Mouse (Mus musculus): ENCODE measurements around the gene Gba.

Gba gene

DNA sequence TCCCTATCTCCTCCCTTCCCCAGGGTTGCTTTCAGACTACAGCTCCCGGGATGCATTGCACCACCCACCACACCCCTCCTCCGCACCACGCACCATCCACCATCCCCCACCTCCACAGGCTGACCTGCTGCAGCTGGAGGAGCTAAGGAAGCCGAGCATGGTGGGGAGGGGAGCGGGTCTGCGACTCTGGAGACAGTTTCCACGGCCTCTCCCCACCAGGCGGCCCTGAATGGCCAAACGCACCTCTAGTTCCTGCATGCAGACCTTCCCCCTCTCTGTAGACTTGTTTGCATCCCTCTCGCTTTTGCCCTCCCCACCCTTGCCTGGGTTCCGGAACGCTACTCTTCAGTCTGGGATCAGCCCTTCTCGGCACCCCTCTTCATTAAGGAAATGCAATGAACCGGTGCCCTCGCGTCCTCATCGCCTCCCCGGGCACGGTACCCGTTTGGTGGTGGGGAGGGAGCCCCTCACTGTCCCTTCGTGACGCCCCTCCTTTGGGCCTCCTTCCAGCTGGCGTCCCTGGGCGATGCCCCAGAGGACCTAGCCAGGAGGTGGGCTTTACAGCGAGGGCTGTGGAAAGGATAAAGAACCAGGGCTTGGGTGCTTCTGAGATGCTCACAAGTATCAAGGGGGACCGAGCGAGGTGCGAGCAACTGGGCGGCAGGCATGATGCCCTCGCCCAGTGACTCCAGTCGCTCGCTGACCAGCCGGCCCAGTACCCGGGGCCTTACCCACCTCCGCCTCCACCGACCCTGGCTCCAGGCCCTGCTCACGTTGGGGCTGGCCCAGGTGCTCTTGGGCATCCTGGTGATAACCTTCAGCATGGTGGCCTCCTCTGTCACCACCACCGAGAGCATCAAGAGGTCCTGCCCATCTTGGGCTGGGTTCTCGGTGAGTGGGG, 19.4 kb upstream of the Gba start, which contains the start of gene Fam189b:
Gene Fam189b (plus strand): TSS at position 86 of the 901 bp plus-strand sequence.
- peak; percentile 52 to 59 for DNase-seq

DNA sequence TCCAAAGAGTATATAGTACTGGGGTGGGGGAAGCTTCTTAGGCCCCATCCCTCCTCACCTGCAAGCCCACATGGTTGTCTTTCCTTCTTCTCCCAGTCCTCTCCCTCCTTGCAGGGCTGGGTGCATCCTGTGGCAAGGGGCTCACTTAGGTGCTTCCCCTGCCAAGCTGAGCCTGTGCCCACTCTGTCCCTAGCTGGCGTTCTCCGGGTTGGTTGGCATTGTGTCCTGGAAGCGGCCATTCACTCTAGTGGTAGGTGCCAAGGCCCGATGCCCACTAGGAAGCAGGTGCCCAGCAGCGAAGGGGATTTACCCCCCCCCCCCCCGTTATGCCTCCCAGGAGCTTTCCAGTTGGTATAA, 18.8 kb upstream of the Gba start:
- no peak for DNase-seq

GRCm38 (mm10) chr3:89187197-89187596, 15.5 kb upstream of the Gba start:
- DNase-seq: peak in 1 of 2 experiments; percentile 32

GRCm38 (mm10) chr3:89187690-89188477, 14.8 kb upstream of the Gba start:
- peak; percentile 48 to 50 for DNase-seq

DNA sequence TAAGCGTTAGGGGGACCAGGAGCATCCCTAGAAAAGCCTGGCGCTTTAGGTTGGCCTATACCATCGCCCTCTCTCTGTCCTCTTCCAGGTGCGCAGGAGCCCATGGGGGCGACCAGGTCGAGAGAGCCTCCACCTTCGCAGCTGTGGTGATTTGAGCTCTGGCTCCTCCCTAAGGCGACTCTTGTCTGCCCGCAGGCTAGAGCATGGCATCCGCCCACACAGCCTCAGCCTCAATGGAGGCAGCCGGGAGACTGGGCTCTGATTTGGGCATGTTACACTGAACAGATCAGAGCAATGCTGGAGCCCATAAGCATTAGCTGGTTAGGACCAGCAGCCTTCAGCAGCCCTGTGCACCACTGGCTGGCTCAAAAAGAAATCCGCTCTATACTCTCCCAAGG, 14.3 kb upstream of the Gba start:
- DNase-seq: peak in 1 of 2 experiments; percentile 43

DNA sequence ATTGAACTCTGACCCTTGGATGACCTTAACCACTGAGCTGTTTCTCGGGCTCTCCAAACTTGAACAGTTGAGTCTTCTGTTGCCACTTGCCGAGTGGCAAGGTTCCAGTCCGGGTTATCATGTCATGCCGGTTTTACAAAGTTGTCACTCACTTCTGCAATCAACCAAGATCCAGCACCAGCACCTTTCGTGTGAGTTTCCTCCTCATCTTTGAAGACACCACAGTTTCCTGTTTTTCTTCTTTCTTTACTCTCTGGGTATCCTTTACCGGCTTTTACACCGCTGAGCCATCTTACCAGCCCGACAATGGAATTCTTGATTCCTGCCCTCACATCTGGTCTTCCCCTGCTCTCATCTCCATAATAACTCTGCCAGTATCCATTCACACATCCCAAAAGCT, 12.3 kb upstream of the Gba start:
- peak in 1 of 2 experiments; percentile 31 for DNase-seq

GRCm38 (mm10) chr3:89193351-89193750, 9.4 kb upstream of the Gba start:
- no peak for DNase-seq

GRCm38 (mm10) chr3:89193853-89194252, 8.9 kb upstream of the Gba start:
- peak in 1 of 2 experiments; percentile 37 for DNase-seq

DNA sequence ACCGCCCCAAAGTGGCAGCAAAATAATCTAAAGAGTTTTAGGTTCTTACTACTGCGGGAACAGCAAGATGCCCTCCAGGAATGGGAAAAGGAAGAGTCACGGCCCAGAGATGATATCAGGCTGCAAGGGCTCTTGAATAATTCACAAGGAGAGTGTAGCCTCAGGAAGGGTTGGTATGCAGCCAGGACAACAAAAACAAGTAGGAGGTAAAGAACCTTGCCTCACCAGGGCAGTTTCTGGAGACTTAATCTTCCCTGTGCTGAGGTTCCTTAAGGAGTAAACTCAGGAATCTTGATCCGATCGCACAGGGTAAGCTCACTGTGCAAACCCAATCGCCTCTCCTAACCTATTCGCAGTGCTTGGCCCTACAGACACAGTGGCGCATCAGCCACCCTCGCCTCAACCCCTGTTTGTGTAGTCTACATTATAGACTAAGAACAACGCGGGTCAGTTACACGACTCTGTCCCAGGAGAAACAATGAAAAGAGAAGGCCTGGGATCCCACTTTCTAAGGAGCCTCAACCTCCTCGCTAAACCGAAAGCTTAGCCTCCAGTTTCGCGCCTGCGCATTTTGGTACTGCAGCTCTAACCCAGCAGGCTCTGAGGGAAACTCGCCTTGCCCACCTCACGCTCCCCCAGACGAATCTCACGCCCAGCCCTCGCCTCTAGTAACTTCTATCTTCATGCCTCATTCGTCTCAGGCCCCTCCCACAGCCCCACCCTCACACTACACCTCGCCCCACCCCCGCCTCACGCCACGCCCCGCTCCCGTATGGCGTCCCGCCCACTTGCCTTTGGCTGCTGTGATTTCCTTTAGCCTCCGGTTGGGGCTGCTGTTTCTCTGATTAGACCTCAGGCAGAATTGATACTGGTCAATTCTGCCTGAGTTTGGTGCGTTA, 6.5 kb upstream of the Gba start:
- DNase-seq: peak; percentile 85 to 89

GRCm38 (mm10) chr3:89199839-89200238, 2.9 kb upstream of the Gba start:
- no peak for DNase-seq

DNA sequence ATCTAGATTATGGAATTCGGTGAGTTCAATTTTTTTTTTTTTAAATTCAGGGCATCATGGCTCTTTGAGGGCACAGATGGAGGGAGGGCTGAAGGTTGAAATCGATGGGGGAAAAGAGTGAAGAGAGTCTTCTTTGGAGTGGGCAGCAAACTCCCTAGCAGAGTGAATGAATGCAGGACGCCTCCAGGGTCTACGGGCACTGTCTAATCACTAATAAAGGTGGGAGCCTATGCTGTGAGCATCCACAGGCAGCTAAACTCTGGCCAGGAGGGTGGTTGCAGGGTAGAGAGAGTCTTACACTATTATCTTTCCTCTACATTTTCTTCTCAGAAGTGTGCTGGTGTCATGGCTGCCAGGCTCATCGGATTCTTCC, 400 bp downstream of the Gba start:
- DNase-seq: no peak

GRCm38 (mm10) chr3:89206079-89206478, 3.4 kb downstream of the Gba start:
- DNase-seq: no peak

DNA sequence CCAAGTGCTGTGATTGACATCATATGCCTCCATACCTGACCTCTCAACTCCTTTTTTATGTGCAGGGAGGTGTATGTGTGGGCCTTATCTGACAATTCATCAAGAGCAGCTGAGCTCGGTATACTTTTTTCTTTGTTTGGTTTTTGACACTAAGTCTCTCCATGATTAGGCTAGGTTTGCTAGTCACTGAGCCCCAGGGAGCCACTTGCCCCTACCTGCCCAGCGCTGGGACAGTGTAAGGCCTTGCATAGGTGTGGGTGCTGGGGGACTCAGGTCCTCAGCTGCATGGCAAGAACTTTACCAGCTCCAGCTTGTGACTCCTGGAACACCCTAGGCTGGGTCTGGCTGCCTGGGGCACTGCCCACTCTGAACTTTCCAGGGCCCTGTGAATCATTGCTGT, 4.0 kb downstream of the Gba start:
- no peak for DNase-seq

DNA sequence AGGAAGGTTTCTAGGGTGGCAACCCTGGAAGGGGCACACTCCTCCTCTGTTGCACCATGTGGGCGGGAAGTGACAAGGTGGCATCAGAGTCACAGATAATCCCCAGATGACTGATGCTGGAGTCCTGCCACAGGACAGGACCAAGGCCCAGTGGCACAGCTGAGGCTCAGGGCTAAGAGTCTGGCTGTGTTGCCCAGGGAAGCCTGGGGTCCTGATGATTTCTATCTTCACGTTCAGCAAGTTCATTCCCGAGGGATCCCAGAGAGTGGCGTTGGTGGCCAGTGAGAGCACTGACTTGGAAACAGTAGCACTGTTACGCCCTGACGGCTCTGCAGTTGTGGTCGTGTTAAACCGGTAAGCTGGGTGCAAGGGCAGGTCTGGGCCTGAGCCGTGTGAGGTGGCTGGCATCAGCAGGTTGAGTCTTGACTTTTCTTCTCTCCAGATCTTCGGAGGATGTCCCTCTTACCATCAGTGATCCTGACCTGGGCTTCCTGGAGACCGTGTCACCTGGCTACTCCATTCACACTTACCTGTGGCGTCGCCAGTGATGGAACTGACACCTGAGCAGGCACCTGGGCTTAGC, 5.4 kb downstream of the Gba start:
- no peak for DNase-seq

- DNase-seq: no peak
Measured at GRCm38 (mm10) chr3:89208736-89209135, 6.0 kb downstream of the Gba start.

DNA sequence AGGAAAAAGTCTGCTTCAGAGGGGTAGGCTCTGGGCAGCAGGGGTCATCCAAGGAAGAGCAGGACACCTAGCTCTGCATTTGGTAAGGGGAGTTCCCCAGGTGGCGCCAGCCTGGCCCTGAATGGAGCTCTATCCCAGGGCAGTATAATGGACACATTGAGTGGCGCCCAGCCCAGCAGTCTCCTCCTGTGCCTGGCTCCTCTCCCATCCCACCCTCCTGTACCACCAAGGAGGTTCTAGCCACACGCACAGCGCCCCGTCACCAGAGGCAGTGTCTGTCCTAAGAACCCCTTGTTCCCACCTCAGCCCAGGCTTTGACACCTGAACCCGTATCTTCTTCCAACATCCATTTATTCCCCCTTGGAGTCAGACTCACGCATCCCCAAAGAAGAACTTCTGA, 7.0 kb downstream of the Gba start:
- DNase-seq: no peak

DNA sequence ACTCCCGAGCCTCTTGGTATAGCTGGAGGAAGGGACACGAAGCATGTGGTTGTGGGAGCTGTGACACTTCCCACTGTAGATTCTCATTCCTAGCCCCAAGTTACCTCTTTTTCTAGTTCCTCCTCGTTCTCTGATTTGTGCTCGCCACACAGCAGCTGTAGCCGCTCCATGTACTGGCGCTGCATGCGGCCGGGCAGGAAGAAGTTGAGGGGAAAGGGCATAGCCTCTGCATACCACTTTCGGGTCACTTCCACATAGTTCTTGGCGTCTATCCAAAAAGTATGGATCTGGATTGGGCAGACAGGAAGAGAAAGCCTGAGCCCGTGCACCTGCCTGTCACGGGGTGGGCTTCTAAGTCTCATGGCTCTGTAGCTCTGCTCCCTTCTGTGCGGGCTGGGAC, 7.4 kb downstream of the Gba start:
- DNase-seq: no peak

GRCm38 (mm10) chr3:89210731-89211130, 8.0 kb downstream of the Gba start:
- no peak for DNase-seq

DNA sequence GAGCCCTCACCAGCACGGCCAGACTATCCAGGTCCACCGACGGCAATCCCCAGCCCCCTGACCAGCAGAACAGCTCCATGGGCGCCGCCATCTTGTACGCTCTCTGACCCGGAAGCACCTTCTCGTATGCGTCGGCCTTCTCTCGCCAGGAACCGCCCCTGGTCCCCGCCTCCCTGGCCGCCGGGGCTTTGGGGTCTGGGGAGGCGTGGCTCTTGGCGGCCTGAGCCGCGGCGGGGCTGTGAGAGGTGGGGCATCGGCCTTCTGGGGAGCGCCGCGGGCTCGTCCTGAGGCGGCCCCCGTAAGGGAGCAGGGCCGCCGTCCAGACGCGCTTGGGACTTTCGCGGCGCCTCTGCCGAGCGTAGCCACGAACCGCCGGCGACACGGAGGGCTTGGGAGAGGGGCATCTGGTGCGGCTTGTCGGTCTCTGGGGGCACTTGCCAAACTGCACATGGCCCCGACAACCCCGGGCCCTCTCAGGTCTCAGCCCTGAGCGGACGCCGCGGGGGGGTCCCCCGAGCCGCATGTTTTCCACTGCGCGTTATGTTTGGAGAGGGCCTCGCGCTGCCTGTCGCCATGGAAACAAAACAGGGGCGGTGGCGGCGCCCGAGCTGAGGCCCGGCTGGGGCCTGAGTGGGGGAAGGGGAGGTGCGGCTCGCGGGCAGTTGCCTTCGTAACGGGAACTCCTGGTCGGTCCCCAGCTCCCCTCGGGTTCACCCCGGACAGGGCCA, 11.2 kb downstream of the Gba start:
- peak; percentile 82 to 89 for DNase-seq

- DNase-seq: no peak
Measured at GRCm38 (mm10) chr3:89214681-89215411, 12.1 kb downstream of the Gba start, which contains the start of gene Thbs3. Gene Thbs3 (plus strand): TSS chr3:89215180.

GRCm38 (mm10) chr3:89215853-89216252, 13.1 kb downstream of the Gba start:
- DNase-seq: peak; percentile 66 to 82
